Mouse (Mus musculus) layer of hippocampus, adult 18-20 months (tissue): Measurements from ENCODE around the gene Nin. TPM values are rescaled to one million over a fixed set of nuclear protein-coding genes. Genes with fewer than 3 reads are reported as not detected.

ENCODE experiments used
- DNase-seq, 2 experiments: peaks; one replicate each; pipeline ENCODE4 v3.0.0; 2022; ENCODE audit warnings: low spot score in 2 of 2
- total RNA-seq, 2 experiments: library from RNA; stranded (reverse); gene quantifications; 2 replicates each; pipeline ENCODE4 v1.2.3; 2021

Gene Nin
- total RNA-seq, 2 experiments from 2014 or later = 62.4 to 69.6 TPM

DNA sequence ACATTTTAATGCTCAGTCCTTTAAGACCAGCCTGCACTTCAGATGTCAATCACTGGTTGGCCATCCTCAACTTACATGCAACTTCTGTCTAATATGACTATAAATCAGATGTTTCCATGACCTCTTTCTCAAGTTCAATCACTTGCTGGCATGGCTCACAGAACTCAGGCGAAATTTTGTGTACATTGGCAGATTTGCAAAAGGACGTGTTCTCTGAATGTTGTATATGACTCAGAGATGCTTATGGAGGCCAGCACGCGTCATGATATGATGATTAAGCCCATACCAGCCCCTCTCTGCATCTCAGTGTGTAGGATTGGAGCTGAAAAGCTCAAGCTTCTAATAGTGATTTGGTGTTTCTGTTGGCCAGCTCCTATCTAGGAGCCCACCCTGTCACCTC lies 13.1 kb upstream of the Nin start:
- no peak for DNase-seq

DNA sequence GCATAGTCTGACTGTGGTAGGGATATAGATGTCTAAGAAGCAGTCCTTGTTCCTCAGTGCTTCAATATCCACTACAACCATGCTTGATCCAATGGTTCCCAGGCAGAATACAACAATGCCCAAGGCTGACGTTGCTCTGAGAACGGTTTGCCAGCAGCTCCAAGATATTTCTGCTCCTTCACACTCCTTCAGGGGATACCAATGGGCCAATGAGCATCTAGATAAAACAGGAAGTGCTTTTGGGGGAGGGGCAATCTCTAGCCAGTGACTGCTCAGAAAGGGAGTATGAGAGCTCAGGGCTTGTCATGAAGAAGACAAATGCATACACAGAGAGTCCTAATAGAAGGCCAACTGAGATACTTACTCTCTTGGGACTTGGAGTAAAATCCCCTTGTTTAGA lies 6.0 kb upstream of the Nin start:
- no peak for DNase-seq

DNA sequence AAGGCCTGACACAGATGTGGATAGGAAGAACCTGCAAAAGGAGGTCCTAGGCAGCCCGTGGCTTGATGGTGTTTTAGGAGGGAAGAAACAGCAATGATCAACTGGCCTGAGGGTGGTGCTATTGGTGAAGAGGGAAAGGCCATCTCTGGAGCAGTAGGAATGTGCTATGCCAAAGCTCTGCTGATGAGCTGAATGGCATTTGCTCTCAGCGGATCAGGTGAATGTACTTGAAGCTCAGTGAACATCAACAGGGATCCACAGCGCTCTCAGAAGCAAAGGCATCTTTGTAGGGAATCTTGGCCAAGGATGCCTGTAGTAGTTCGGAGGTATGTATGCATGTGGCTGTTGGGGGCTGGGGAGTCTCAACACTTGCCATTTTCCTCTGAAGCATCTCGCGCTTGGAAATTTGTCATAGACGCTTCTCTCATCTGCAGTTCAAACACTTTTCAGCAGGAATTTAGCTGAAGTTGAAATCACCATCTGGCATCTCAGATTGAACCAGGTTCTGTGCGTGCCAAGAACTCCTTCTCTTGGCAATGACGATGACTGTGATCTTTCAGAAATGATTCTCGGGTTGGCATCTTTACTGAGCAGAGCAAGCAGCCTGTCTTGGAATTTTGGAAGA lies 5.3 kb upstream of the Nin start:
- DNase-seq = peak; percentile 78 to 87

DNA sequence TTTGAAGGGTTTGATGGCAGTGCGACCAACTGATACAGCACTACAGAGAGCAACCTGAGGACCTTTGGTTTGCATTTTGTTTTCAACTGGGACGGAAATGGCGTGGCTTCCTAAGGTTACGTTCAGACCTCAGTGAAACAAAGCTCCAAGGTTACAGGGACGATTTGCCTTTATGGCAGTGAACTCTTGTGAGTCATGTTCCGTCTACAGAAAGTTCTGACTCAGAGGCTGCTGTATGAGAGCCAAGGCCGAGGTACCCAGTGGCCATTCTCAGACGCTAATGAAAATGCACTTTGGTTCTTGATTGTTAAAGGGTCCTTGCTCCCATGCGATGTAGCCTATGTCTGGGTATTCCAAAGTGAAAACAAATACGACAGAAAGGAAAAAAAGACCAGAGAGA lies 3.6 kb upstream of the Nin start:
- DNase-seq = no peak

DNA sequence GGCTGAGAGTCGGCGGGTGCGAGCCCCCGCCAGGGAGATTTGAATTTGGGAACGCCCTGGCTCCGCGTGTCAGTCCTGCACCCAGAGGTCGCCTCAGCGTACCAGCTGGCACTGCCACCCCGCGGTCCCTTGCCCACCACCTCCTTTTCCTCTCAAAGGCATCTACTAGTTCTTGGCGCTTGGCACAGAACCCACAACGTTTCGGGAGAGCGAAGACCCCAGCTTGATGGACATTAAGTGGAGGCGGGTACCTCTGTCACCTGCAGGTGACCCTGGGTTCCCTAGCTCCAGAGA lies 1.5 kb downstream of the Nin start:
- no peak for DNase-seq

DNA sequence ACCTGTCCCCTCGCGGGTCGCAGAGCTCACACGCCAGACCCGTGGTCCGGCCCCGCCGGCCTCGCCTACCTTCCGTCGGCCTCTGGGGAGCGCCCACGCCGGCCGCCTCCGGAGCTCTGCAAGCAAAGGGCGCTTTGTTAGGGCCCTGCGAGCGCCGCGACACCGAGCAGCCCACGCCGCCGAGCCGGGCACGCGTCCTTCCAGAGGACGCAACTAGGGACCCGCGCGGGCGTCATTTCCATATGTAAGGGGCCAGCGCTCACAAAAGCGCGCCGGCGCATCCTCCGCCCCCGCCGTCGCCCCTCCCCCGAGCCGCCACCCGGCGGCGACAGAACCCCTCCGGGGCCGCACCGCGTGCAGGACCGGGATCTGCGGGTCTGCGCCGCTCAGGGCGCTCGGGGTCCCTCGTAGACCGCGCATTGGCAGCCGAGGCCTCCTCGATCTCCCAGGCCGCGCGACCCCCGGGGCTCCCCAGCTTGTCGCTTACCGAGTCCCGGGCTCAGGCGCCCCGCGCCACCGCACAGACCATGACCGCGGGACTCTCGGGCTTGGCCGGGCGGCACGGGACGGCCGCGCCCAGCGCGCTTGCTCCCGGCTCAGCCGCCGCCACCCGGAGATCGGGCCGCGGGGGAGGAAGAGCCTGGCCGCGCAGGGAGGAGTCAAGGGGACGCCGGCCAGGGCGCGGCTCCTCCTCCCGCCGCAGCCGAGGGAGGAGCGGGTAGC lies 2.0 kb downstream of the Nin start:
- peak; percentile 53 to 69 for DNase-seq

DNA sequence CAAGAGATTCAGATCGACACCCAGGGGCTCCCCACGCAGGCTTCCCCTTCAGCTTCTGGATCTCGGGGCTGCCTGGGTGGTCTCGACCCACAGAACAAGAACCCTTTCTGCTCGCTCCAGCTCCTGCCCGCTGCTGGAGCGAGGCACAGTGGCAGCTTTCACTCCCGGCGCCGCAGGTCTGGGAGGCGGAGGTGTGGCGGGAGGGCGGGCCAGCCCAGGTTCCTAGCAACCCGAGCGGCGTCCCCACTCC lies 2.5 kb downstream of the Nin start:
- DNase-seq = peak in 1 of 2 experiments; percentile 44

DNA sequence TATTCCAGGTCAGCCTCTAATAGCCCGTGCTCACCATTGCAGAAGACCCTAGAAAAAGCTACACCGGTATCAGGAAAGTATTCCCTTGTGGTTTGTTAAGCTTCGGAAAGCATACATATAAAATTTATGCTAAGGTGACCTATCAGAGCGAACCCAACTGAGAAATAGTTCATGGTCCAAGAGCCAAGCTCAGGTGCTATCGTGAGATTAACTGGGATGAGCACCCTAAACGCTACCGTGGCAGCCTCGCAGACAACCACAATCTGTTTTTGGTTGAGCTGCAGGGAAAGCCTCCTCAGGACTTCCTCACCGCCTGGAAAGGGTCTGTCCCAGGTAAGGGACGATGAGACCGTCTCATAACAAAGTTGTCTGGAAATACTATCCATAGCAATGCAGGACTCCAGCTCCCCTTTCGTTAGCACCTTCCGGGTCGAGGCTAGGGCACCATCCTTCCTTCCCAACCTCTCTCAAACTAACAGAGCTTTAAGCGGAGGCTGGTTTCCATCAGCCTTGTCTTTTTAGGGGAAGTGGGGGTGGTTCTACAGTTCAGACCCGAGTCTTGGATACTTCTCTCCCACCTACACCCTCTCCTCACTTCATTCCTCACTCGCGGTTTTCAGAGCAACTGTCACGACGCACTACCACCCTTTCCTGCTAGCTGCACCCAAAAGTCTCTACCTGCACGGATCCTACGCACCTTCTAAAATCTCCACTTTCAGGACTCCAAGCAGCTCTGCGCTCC lies 3.0 kb downstream of the Nin start:
- peak in 1 of 2 experiments; percentile 44 for DNase-seq

DNA sequence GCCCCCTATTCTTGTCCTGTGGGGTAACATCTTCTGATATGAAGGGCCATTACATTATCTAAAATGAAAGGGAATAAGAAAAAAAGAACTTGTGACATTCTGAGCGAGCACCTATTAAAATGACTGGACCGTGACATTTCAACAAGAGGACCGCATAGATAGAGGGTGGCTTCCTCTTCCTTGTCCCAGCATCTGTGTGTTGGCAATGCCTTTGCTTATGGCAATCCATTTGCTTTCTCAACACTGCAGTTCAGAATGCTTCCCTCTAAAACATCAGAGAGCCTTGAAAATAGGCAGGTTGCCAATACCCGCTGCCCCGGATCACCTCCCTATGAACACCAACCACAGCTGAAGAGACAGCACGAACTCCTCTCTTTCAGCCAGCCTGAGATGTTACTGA lies 3.6 kb downstream of the Nin start:
- peak in 1 of 2 experiments; percentile 34 for DNase-seq

DNA sequence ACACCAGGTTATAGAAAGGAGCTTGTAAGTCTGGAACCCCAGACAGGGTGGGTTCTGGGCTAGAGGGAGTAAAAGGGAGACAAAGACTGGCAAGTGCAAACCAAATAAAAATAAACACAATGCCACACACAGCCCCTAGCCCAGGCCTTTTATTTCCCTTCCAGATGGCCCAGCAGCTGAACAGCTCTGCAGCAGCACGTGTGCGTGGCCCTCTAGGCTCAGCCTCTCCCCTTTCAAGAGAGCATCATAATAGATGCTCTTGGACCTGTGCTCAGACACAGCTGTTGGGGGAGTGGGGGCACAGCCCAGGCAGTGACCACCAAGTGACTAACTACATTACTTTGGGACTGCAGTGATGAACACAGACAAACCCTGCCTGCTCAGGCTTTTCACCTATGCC lies 5.4 kb downstream of the Nin start:
- no peak for DNase-seq

DNA sequence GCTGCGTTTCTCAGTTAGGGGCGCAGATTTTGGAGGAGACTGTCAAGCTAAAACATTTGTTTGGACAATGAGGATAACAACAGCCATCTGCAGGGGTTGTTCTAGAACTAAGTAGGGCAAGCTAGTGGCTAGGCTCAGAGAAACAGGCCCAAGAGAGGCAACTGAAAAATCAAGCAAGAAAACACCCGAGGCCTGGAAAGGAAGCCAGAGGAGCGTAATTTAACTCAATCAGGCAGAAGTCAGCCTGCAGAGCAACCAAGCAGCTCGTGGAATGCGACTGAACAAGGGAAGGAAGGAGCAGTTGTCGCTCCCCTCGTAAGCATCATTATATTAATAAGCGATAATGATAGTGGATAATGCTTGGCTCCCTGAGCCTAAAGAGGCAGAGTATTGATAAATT lies 7.0 kb downstream of the Nin start:
- DNase-seq = peak in 1 of 2 experiments; percentile 27

DNA sequence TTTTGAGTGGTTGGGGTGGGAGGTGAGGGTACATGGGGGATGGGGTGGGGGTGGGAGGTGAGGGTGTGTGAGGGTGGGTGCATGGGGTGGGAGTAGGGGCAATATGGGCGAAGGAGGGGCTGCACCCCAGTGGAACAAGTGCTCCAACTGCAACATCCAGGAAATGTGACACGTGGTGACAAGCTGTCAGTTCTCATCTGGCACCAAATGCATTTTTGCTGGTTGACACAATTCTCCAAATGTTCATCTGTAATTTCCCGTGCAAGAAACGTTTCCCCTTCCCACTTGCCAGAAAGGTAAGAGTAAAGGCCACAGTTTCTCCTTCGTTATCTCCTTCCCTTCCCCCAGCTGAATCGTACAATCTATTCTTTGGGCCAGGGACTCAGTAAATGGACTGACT lies 7.6 kb downstream of the Nin start:
- DNase-seq = peak in 1 of 2 experiments; percentile 68

DNA sequence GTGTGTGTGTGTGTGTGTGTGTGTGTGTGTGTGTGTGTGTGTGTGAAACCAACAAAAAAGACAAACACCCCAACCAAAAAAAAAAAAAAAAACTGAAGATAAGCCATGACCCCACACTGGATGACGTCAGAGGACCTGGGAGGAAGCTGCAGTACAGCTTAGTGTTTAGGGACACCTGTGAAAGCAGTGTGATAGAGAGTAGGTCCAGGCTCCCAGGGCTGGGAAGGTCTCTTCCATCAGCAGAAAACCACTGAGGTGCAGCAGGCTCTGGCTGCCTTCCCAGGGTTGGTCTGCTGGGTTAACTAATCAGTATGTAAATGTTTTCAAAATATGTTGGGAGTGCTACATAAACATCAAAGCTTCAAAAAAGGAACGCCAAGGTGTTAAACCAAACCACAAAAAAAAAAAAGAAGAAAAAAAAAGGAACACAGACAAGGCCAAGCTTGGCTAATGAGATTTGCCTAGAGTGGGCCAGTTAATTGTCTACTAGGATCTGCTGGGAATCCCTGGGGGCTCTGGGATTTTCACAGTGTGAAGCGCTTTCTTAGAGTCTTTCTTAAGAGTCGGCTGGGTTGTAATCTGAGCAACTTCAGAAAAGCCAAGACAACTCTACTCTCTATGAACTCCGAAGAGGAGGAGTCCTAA lies 8.6 kb downstream of the Nin start:
- DNase-seq = no peak

DNA sequence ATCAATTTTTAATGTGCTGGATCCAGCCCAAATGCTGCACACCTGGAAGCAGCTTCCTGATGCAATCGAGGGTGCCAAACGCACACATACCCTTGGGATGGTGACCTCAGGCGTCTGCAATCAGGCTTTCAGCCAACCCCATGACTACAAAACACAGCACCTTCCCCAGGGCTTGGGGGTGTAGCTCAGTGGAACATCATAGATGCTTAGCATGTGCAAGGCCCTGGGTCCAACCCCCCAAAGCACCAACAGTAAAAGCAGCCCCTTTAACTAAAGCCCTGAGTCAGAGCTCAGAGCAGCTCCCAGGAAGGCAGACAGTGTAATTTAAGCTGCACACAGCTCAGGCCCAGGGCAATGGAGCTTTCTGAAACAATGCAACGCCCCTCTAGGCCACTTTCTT lies 9.3 kb downstream of the Nin start:
- DNase-seq = no peak

DNA sequence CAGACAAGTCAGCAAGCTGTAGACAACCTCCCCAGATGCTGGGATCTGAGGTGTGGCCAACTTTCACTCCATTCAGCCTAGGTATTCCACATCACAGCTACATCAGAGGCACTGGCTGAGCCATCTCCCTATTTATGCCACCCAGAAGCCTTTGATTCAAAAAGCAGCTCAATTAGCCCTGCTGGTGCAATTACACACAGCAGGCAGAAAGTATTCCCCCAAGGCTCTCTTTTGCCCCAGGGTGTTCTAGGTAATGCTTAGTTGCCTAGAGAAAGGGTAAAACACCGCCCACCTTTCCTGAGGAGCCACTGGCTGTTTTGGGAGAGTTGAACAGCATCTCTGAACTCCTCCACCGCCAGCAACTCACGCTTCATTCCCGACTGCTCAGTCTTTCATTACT lies 10.3 kb downstream of the Nin start:
- no peak for DNase-seq

DNA sequence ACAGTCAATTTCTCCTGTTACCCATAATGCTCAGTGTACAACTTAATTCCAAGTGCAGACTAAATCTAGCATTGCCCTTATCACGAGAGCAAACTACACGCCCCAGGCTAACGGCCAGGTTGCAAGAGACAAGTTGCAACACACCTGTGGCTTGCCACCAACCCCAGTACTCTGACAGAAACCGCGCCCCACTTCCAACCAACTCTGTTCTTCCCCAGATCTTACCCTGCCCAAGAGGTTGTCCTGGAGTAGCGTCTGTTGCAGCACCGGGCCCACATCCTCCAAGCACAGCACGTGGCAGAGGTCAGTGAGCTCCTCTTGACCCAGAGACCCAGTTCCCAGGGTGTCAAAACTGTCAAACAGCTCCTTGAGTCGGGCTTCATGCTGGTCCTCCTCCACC lies 11.1 kb downstream of the Nin start:
- no peak for DNase-seq

DNA sequence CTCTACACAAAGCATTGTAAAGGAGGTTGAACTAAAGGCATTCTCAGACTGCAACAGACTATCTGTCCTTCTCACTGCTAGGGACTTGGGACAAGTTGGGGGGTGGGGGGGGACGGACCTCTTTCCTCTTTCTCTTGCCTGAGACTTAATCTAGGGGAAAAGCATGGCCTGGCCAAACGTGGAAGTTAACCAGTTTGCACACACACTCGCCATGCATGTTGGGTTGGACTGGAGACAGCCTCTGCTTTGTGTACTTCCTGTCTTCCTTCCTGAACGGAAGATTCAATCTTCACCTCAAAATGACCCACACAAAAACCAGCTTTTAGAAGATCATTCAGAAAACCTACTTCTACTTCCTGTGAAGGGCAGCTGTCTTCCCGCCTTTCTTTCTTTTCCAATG lies 11.7 kb downstream of the Nin start:
- no peak for DNase-seq

DNA sequence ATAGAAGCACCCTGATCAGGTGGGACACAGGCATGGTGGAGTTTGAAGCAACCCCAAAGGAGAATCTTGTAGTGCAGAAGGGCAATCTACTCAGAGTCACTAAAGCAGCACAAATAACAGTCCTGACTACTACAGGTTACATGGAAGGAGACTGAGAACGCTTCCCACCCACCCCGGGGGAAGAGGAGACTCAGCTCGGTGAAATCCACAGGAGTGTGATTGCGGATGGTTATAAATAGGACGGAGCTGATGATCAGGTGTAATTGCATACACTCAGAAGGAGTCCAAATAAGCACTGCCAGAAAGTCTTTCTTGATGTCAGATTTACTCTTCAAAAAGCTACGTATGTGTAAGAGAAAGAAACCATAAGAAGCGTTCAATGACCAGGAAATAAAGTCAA lies 15.6 kb downstream of the Nin start:
- DNase-seq = no peak

DNA sequence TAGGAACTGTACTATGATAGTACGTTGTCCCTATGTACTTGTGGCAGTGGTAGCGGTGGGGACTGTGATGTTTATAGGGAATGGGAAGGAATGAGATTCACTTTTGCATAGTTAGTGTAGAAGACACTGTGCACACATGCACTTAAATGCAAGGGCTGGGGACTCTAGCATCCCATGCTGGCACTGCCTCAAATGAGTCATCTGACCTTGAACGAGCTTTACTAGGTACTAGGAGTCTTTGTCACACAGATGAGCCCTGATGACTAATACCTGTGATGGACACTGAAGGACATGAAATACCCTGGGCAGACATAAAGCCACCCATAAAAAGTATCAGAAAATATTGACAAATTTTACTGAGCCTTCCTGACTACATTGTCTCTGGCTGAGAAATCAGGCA lies 16.2 kb downstream of the Nin start:
- no peak for DNase-seq

DNA sequence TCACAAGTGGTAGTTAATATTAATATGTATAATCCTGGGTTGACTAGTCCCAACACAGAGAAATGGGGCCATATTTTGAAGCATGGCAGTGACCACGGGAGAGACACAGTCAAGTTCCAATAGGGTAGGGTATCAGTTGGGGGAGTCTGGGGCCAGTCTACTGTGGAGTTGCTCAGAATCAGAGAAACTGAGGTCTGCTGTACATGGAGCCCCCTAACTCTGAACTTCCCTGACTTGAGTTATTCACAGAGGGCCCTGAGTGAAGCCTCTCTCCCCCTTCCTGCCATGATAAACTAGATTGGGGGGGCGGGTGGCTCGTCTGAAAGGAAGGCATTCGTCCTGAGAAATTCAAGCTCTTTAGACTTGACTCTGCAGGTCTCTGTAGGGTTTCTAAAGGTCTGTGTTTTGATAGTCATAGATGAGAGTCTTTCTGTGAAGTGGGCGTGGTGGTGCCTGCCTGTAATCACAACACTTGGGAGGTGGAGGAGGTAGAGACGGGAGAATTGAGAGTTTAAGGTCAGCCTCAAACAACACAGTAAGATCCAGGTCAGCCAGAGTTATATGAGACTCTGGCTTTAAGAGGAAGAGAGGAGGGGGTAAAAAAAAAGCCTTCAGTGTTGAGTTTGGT lies 20.1 kb downstream of the Nin start:
- no peak for DNase-seq

DNA sequence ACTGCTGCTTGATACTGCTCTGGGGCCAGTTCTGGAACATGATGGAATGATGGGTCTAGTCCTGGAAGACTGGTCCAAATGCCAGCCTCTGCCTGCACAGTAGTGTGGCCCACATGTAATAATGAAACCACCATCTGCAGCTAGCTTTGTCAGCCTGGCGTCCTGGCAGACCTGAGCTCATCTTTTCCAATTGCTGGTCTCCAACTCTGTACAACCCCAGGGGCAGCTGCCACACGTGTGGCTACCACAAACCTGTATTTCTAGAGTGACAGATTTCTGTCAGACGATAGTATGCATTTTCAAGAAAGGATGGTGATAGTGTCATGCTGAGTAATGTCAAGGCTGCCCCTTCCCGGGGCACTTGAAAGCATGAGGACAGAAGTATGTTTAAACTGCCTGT lies 25.2 kb downstream of the Nin start:
- DNase-seq = no peak

DNA sequence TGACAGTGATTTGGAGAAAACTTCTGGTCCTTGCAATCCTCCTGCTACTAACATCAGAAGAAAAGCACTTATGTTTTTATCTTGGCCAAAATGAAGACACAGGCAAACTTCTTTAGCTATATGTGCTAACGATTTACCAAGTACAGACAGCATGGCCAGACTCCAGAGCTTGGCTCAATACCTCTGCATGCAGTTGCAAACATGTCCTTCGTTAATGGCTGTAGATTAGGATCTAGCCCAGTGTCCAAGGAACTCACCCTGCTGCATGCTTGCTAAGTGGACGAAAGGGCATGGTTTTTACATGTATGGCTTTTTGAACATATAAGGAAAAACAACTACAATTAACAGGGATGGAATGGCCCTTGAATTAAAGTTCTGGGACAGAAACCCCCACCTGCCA lies 28.2 kb downstream of the Nin start:
- no peak for DNase-seq
